Mouse (Mus musculus): ENCODE results near the gene Lancl1.

Lancl1 gene

DNA sequence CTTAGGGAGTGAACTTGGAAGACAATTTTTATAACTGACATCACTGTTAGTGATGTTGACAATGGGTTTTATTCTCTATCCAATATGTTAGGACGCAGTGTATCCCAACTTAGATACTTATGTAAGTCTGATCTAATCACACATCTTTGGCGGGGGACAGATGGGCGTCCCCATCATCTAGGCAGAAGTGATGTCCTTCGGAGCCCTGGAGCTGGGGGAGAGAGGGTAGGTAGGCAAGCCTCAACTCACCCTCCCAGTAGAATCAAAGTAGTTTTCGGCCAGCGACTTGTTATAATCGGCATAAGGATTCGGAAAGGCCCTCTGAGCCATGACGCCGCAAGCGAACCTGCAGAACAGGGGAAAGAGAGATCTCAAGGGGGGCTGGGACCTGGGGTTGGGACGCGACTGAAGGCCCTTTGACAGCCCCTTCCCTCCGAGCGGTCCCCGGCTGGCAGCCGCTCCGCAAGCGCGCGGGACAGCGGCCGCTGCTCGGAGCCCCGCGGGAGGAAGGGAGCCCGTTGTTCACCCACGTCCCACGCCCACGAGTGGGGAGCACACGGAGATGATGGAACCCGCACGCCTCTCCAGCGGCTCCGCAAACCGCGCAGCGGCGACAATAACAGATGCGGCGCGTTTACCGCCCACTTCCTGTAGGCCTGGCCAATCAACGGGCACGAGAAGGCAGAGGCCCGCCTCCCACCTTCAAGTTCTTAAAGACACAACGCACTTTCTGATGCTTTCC, at the start of gene Lancl1:
Gene Lancl1 (minus strand): TSS at position 627 of the 742 bp plus-strand sequence.
- peak; percentile 83 to 87 for DNase-seq (ENCODE audit: low spot score in 2 of 2)

- DNase-seq (ENCODE audit: low spot score in 2 of 2): no peak
Measured at GRCm38 (mm10) chr1:67079146-67079545, 40.5 kb upstream of the Lancl1 start.

DNA sequence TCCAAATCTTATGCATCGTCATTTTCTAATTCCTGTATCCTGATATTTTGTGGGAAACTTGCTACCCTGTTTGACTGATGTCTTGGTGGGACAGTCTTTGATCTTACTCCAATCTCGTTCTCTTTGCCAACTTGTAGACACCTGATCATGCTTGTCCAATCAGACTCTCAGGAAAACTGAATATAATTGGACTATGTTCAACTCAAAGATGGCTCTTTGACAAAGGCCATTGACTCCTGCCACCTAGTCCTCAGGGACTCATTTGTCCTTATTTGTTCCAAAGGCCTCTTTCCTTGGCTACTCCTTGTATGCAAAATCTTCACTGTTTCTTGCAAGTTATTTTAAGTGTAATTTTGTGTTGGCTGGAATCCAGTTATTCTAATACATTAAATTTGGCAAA, 40.0 kb upstream of the Lancl1 start:
- no peak for DNase-seq (ENCODE audit: low spot score in 2 of 2)

GRCm38 (mm10) chr1:67077739-67078138, 39.1 kb upstream of the Lancl1 start:
- DNase-seq (ENCODE audit: low spot score in 2 of 2): no peak

- no peak for DNase-seq (ENCODE audit: low spot score in 2 of 2)
Measured at GRCm38 (mm10) chr1:67067561-67067960, 28.9 kb upstream of the Lancl1 start.

DNA sequence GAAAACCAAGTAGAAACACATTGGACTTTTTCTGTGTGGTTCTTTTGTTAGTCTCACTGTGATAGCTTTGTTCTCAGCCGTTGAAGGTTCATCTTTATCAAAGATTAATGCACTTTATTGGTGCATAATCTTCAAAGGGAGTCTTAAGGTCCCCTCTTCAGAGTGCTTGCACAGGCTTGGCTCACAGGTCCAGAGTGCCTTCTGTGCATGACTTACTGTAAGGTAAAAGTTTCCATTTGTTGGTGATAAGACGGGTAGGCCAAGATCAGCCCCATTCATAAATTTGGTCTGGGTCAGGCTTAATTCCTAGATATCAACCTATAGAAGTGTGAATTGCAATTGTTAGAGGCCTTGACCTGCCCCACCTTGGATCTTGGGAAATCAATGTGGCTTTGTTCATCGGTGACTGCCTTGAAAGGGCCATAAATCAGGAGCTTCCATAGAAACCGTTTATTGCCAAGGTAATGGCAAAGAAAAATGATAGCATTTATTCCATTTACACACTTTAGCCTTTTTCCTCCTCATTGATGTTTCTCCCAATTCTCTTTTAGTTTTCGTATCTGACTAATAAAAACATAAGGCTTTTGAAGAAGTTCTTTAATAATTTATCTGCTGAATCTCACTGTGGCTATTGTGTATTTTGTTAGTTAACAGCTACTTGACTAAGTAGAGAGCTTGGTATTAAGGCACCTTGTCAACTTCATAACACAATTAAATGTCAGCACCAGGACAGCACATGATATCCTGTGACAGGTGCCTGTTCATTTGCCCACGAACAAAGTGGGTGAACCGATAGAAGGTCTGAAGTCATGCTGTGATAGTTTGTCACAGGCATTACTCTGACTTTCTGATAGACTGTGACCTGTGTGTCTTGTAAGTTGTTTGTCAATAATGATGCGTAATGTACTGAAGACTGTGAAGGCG, 26.9 kb upstream of the Lancl1 start:
- DNase-seq (ENCODE audit: low spot score in 2 of 2): no peak

DNA sequence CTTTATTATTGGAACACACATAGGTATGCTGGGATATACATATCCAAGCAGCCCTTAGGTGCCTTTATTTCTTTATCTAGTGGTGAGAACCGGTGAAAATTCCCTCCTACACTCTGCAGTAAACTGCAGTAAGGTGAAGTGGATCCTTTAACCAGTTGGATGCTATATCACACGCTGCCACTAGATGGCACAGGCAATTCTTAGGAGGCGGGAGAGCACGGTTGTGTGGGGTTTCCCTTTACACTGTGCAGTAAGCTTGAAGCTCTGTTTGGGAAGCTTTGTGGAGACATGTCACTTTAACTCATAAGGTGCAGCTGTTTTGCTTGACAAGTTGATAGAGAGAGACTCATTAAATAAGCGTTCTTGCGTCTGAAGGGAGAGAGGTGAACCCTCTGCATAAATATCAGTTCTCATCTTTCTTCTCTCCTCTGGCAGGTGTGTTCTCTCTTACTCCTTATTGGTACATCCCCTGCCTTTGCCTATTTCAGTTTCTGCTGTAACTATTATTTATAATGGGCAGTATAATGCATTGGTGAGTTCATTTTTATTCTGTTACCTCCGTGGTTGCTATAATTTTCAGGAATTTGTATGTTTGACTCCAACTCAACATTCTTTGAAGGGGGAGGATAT, 22.9 kb upstream of the Lancl1 start:
- peak; percentile 30 to 68 for DNase-seq (ENCODE audit: low spot score in 2 of 2)

- no peak for DNase-seq (ENCODE audit: low spot score in 2 of 2)
Measured at GRCm38 (mm10) chr1:67055816-67056215, 17.1 kb upstream of the Lancl1 start.

DNA sequence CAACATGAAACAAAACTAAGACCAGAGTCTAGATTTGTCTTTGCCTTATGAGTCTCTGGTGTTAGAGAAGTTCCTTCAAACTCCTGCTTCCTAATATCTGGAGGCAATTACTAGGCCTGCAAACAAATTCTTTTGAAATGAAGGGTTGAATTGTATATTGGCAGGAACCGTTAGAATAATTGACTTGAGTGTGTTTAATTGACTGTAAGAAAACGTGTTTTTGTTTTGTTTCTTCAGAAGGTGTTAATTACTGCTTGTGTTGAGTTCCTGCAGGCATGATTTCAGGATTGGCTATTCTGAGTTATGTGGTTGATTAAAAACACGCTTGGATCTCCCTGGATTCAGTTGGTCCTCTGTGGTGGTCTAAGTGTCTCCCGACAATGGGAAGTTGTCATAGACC, 14.0 kb upstream of the Lancl1 start:
- no peak for DNase-seq (ENCODE audit: low spot score in 2 of 2)

DNA sequence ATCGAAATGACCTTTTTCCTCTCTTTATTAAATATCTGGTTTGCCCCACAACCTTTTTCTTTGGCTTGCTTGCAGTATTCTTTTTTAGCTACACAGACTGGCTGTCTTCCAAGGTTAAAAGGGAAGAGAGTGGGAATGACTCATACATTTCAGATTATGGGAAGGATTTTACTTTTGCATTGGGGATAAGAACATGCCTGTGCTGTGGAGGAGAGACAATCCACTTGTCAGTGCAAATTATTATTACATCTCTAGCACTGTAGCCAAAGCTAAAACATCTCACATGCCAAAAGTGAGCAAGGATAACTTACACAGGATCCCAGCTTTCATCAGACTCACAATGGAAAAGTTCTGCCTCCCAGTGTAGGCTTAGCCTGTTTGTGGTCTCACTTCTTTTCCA, 10.9 kb upstream of the Lancl1 start:
- DNase-seq (ENCODE audit: low spot score in 2 of 2): no peak

DNA sequence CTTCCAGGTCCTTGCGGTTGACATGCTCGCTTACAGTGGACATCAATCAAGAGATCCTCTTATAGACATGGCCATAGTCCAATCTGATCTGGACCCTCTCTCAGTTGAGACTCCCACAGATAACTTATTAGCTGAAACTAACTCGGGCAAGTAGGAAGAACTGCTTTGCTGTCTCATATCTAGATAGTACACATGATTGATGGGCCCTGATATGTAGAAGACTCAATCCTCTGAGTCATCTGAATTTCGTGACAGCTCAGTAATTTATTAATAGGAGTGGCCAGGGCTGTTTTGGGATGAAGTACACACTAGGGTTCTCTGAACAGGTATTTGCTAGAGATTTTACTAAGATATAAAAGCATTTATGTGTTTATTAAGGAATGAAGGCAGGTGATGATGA, 10.0 kb upstream of the Lancl1 start:
- DNase-seq (ENCODE audit: low spot score in 2 of 2): no peak

DNA sequence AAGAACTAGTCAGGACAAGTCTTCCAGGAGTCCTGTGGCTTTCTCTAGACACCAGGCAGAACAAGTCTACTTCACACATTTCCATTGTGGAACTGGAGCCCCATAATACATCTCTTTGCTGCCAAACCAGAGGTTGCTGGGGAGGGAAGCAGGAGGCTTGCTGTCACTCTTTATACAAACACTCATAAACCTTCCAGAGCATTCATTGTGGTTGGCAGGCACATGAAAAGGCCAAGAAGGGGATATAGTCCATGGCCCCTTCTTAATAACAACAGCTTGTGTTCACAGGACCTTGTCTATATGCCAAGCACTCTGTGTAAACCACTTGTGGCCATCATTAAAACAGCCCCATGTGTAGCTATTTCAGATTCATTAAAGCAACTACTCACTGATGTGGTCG, 6.4 kb upstream of the Lancl1 start:
- DNase-seq (ENCODE audit: low spot score in 2 of 2): no peak

- no peak for DNase-seq (ENCODE audit: low spot score in 2 of 2)
Measured at GRCm38 (mm10) chr1:67042583-67042982, 3.9 kb upstream of the Lancl1 start.

- no peak for DNase-seq (ENCODE audit: low spot score in 2 of 2)
Measured at GRCm38 (mm10) chr1:67039083-67039482, 411 bp upstream of the Lancl1 start.

DNA sequence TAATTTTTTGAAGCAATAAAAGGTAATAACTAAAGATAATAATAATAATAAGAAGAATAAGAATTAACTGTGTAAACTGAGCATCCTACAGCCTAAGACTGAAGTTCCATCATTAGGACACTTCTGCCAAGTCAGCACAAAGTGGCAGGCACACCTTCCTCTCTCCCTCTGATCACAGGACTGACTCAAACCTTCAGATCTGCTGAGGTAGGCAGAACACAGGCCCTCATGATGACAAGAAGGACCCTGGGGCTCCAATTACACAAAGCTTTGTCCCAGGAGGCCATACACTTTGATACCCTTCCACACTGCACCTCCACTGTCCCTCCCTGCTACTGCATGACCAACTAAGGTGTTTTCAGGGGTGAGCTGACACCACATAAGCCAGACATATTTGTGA, 1.5 kb downstream of the Lancl1 start:
- no peak for DNase-seq (ENCODE audit: low spot score in 2 of 2)

DNA sequence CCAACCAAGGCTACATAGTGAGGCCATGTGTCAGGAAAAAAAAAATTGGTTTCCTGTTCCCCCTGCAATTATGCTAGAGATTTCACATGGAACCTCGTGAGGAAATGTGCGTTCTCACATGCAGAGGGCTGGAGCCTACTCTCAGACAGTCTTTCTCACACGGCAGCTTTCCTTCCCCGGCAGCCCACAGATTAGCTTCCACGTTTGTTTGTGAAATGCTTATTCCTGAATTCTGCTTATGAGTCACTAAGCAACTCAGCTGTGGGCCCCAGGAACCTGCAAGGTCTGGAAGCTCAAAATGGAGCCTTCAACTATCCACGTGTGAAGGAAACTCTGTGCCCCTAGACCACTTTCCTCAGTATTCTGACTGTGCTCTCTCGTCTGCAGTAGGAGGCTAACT, 5.4 kb downstream of the Lancl1 start:
- no peak for DNase-seq (ENCODE audit: low spot score in 2 of 2)

DNA sequence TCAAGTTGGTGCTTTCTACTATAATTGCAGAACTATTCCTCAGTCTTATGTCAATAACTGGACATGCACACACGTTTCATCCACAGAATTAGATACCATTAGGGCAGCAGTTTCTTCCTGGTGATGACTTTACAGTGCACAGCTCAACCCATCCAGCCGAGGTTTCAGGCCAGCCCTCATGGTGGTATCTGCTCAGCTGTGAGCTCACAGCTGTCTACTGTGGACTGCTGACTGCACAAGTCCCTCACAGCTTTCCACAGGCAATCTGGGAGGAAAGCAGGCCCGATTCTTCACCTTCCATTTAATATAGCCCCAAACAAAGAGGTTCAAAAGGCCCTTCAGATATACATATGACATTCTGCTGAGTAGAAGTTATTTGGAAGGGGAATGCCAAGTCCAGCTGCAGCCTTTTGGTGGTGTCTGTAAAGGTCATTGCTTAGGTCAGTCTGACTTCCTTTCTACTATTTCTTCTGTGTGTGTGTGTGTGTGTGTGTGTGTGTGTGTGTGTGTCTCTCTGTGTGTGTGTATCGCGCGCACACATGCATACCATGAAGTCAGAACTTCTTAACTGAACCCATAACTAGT, 11.7 kb downstream of the Lancl1 start:
- DNase-seq (ENCODE audit: low spot score in 2 of 2): no peak

DNA sequence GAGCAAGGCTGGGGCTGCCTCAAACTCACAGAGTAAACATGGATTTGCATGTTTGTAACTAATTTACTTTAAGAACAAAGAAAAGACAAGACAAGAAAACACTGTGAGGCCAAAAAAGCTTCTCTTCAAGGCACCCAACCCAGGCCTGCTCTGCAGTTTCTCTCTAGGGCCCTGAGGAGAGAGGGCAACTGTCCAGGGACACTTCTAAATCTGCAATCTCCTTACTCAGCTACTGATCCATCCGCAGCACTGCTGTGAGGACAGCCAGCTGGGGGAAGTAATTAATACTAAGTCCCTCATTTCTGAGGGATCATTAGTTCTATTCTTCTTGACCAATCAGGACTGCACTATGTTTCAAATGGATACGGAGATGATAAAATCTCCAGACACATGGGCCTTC, 12.5 kb downstream of the Lancl1 start:
- DNase-seq (ENCODE audit: low spot score in 2 of 2): no peak

DNA sequence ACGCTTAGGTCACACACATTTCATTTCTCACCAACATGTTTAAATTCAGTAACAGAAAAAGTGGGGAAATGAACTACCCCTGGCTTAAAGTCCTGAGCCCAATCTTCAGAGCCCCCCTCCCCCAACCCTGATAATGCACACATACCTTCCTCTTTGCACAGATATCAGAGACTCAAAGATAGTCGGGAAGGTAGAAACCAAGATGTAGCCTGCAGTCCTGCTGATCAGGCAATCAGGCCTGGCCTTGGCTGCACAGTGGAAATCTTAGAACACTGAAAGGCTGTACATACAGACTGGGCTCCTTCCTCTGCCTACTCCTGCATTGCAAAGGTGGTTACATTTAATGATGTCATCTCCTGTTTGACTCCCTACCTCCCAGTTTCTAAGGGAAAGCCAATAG, 15.9 kb downstream of the Lancl1 start:
- DNase-seq (ENCODE audit: low spot score in 2 of 2): no peak

DNA sequence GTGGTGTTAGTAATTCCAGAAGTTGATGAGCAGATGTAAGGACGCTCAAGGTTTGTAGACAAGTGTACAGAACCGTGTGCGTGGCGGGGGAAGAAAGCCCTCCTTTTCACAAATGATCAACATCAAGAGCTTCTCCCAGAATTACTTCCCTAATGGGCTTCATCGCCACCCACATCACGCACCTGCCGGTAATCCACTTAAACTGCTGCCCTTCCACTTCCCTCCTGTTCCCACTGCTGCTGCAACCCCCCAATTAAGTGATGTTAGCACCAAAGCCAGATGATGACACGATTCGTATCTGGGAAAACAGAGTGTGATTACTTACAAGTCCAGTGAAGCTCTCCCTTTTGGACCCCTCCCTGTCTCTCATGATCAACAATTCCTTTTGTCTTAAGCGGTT, 16.6 kb downstream of the Lancl1 start:
- DNase-seq (ENCODE audit: low spot score in 2 of 2): no peak

DNA sequence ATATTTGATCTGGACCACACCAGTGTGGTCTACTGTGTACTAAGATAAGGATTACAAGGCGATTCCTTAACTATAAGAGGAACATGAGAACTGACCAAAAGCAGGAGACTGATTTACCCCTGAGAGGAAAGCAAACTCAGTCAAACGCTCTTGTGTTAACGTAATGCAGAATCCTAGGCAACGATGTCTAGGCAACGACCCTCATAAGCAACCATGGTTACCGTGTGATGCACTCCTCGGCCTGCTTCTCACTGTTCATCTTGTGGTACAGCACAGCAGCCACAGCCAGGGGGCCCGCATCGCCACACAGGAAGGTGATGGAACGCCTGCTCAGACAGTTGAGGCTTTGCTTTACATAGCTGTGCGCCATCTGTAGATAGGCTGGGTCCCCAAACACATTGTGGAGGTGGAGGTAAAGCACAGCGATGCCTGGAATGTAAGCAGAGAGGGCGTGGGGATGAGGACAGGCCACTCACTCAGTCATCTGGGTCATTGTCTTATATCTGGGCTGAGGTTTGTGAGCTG, 18.0 kb downstream of the Lancl1 start:
- no peak for DNase-seq (ENCODE audit: low spot score in 2 of 2)

All from frontal cortex, postnatal 25 days (tissue).